Mouse (Mus musculus) CH12.LX (cell line): ENCODE results near the gene Atp1a4. TPM values are rescaled to one million over a fixed set of nuclear protein-coding genes. Genes with fewer than 3 reads are reported as not detected.
A peak's percentile ranks its signal among the peaks of the same experiment; 100 is the strongest.

Experiments used
- DNase-seq: peaks from one replicate; pipeline ENCODE4 v3.0.0-alpha.2; 2013; ENCODE audit errors: extremely low read depth
- H3K27ac ChIP-seq: 2 replicates; pipeline ENCODE4 v1.5.1; 2012; ENCODE audit warnings: low read depth, mild to moderate bottlenecking, control low read depth, moderate library complexity; ENCODE audit not compliant: insufficient read depth
- H3K27me3 ChIP-seq: replicated peaks from 2 replicates; pipeline ENCODE3; 2012; ENCODE audit warnings: inconsistent platforms
- H3K36me3 ChIP-seq, 2 experiments: replicated peaks in 1 of 2; 2 replicates each; pipeline versions ENCODE3 to v1.6.1; 2012; ENCODE audit warnings: inconsistent platforms in 1 of 2, low read length in 1 of 2, mild to moderate bottlenecking in 1 of 2, mixed read lengths in 1 of 2, moderate library complexity in 1 of 2; ENCODE audit not compliant: control insufficient read depth in 1 of 2, insufficient read depth in 1 of 2
- H3K4me1 ChIP-seq, 2 experiments: 2 replicates each; pipeline ENCODE4 v1.6.1; 2012; ENCODE audit warnings: inconsistent platforms in 1 of 2, moderate library complexity in 1 of 2; ENCODE audit not compliant: insufficient read depth in 2 of 2, control insufficient read depth in 1 of 2
- H3K4me2 ChIP-seq: 2 replicates; pipeline ENCODE4 v1.6.1; 2012; ENCODE audit warnings: low read depth, mild to moderate bottlenecking, control low read depth; ENCODE audit not compliant: poor library complexity, insufficient read depth, severe bottlenecking
- H3K4me3 ChIP-seq, 3 experiments: fragments of 150-350 bp in 1 of 3; sonication (generic) in 1 of 3; replicated peaks in 1 of 3; 2 replicates each; pipeline versions ENCODE3 to v1.5.1; 2011 to 2012; ENCODE audit warnings: low read depth in 2 of 3, low read length in 2 of 3, mild to moderate bottlenecking in 2 of 3, moderate library complexity in 2 of 3, control low read depth in 1 of 3, improper control_type of control experiment in 1 of 3, inconsistent platforms in 1 of 3, mixed read lengths in 1 of 3; ENCODE audit not compliant: poor library complexity in 1 of 3
- H3K79me2 ChIP-seq: replicated peaks from 2 replicates; pipeline ENCODE4 v1.6.1; 2012; ENCODE audit warnings: mild to moderate bottlenecking, moderate library complexity; ENCODE audit not compliant: control insufficient read depth, poor library complexity, insufficient read depth, severe bottlenecking; ENCODE audit errors: extremely low read depth
- H3K9ac ChIP-seq: 2 replicates; pipeline ENCODE4 v1.6.1; 2012; ENCODE audit warnings: low read depth, mild to moderate bottlenecking, control low read depth, moderate library complexity; ENCODE audit not compliant: insufficient read depth
- H3K9me3 ChIP-seq: replicated peaks from 2 replicates; pipeline ENCODE3; 2012; ENCODE audit warnings: low read length, inconsistent platforms, mixed read lengths
- CHD1 ChIP-seq: IDR thresholded peaks from 2 replicates; pipeline ENCODE4 v1.6.1; 2012; ENCODE audit warnings: low read depth, low read length, improper control_type of control experiment, inconsistent platforms
- CHD2 ChIP-seq: IDR thresholded peaks from 2 replicates; pipeline ENCODE4 v1.6.1; 2011; ENCODE audit warnings: low read length, improper control_type of control experiment
- EP300 ChIP-seq: IDR thresholded peaks from 2 replicates; pipeline ENCODE4 v1.6.1; 2011; ENCODE audit warnings: low read length, improper control_type of control experiment
- HCFC1 ChIP-seq: IDR thresholded peaks from 2 replicates; pipeline ENCODE4 v1.6.1; 2012; ENCODE audit warnings: low read depth, mild to moderate bottlenecking, inconsistent platforms, low read length, improper control_type of control experiment
- MAX ChIP-seq: IDR thresholded peaks from 2 replicates; pipeline ENCODE4 v1.6.1; 2011; ENCODE audit warnings: low read length, improper control_type of control experiment
- MAZ ChIP-seq: IDR thresholded peaks from 2 replicates; pipeline ENCODE4 v1.6.1; 2012; ENCODE audit warnings: low read depth, mild to moderate bottlenecking, inconsistent platforms, low read length, improper control_type of control experiment, moderate library complexity
- MEF2A ChIP-seq: IDR thresholded peaks from 2 replicates; pipeline ENCODE4 v1.6.1; 2014; ENCODE audit warnings: low read depth, mild to moderate bottlenecking, inconsistent platforms, low read length, improper control_type of control experiment, borderline replicate concordance
- MXI1 ChIP-seq: IDR thresholded peaks from 2 replicates; pipeline ENCODE4 v1.6.1; 2011; ENCODE audit warnings: mild to moderate bottlenecking, low read depth, low read length, improper control_type of control experiment
- MYC ChIP-seq: IDR thresholded peaks from 2 replicates; pipeline ENCODE4 v1.6.1; 2011; ENCODE audit warnings: low read depth, mild to moderate bottlenecking, improper control_type of control experiment, low read length
- NELFE ChIP-seq: IDR thresholded peaks from 2 replicates; pipeline ENCODE4 v1.6.1; 2011; ENCODE audit warnings: low read depth, low read length, improper control_type of control experiment
- NRF1 ChIP-seq: IDR thresholded peaks from 2 replicates; pipeline ENCODE4 v1.6.1; 2014; ENCODE audit warnings: low read depth, mild to moderate bottlenecking, inconsistent platforms, low read length, improper control_type of control experiment, moderate library complexity
- POLR2A ChIP-seq: IDR thresholded peaks from 2 replicates; pipeline ENCODE4 v1.6.1; 2011; ENCODE audit warnings: low read depth, mild to moderate bottlenecking, improper control_type of control experiment, low read length
- POLR2AphosphoS2 ChIP-seq: IDR thresholded peaks from 2 replicates; pipeline ENCODE4 v1.6.1; 2011; ENCODE audit warnings: low read depth, low read length, improper control_type of control experiment
- RCOR1 ChIP-seq: conservative IDR thresholded peaks from 2 replicates; pipeline ENCODE4 v1.6.1; 2012; ENCODE audit warnings: low read depth, mild to moderate bottlenecking, inconsistent platforms, low read length, improper control_type of control experiment
- SIN3A ChIP-seq: IDR thresholded peaks from 2 replicates; pipeline ENCODE4 v1.6.1; 2012; ENCODE audit warnings: low read length, improper control_type of control experiment, inconsistent platforms
- SMC3 ChIP-seq: IDR thresholded peaks from 2 replicates; pipeline ENCODE4 v1.6.1; 2011; ENCODE audit warnings: low read depth, low read length, improper control_type of control experiment
- TCF12 ChIP-seq: IDR thresholded peaks from 2 replicates; pipeline ENCODE4 v1.6.1; 2014; ENCODE audit warnings: low read depth, mild to moderate bottlenecking, inconsistent platforms, low read length, improper control_type of control experiment
- USF2 ChIP-seq: conservative IDR thresholded peaks from 2 replicates; pipeline ENCODE4 v1.6.1; 2011; ENCODE audit warnings: low read depth, low read length, improper control_type of control experiment
- ZMIZ1 ChIP-seq: IDR thresholded peaks from 2 replicates; pipeline ENCODE4 v1.6.1; 2012; ENCODE audit warnings: low read depth, mild to moderate bottlenecking, inconsistent platforms, low read length, improper control_type of control experiment
- dilution Hi-C: fragments of 300-500 bp; cut with MboI; formaldehyde crosslinking; loops from 2 replicates; pipeline ENCODE4 v1.14.3; 2020; ENCODE audit warnings: low sequenced_read_pairs; ENCODE audit not compliant: extremely low pct_unique_long_range_greater_than_20kb, extremely low pct_ligation_motif_present
- in situ Hi-C: fragments of 300-500 bp; cut with MboI; formaldehyde crosslinking; loops from 3 replicates; pipeline ENCODE4 v1.14.3; 2019; ENCODE audit warnings: low sequenced_read_pairs, low pct_ligation_motif_present, low pct_unique_long_range_greater_than_20kb, mixed read lengths
- polyA plus RNA-seq: library from polyadenylated mRNA; unstranded; fragments of >175 nt; gene quantifications from 2 replicates; pipeline ENCODE4 v1.2.1, GENCODE M21; 2012; ENCODE audit warnings: low read depth; ENCODE audit not compliant: insufficient read length
- total RNA-seq, 2 experiments: library from RNA; depleted of rRNA; stranded (reverse); fragments of 300-350 nt in 1 of 2; fragments of >200 nt in 1 of 2; gene quantifications; 2 replicates each; pipeline ENCODE4 v1.2.3; 2012 to 2014

Atp1a4 gene
- total and polyA plus RNA-seq, 3 experiments, result not detected

GRCm38 (mm10) chr1:172204814-172205740 lies 53.1 kb downstream of the Atp1a4 start:
- Histone ChIP-seq H3K4me2 (peak overlapping the region; percentile 79), H3K4me3 (peak overlapping the region in 2 of 3 experiments; percentile 78 to 81), H3K9ac (peak overlapping the region; percentile 83), H3K27me3 (no peaks in the 10 kb centered on the region), H3K4me1 (peaks cover 20 to 58% of the 10 kb centered on the region in 2 experiments), H3K36me3 (peaks cover 18 to 50% of the 10 kb centered on the region in 2 experiments), H3K27ac (no peak overlapping the region), H3K9me3 (no peaks in the 10 kb centered on the region), H3K79me2 (peaks cover 5% of the 10 kb centered on the region; the same call in 1 of the 2 replicates)
- TF ChIP-seq NELFE (no peak), SIN3A (no peak), USF2 (no peak), MYC (no peak), POLR2AphosphoS2 (no peak), MAX (no peak), POLR2A (no peak), SMC3 (no peak), NRF1 (no peak), RCOR1 (no peak), MAZ (no peak), MEF2A (no peak), EP300 (no peak), HCFC1 (no peak), MXI1 (no peak)
- DNase-seq, result no peak
- dilution Hi-C loops, result no loop called here
- in situ Hi-C loops, result no loop called here

GRCm38 (mm10) chr1:172204033-172204813 lies 54.0 kb downstream of the Atp1a4 start:
- no peak for TF ChIP-seq USF2
- TF ChIP-seq MAZ, result no peak
- no peak for TF ChIP-seq CHD1
- TF ChIP-seq TCF12, result no peak
- TF ChIP-seq SIN3A, result no peak
- TF ChIP-seq HCFC1, result no peak
- no peak for TF ChIP-seq SMC3
- TF ChIP-seq ZMIZ1, result no peak
- TF ChIP-seq CHD2, result no peak
- no peak for TF ChIP-seq MYC
- Histone ChIP-seq H3K36me3 (peaks cover 27 to 58% of the 10 kb centered on the region in 2 experiments), H3K9me3 (no peaks in the 10 kb centered on the region), H3K27me3 (no peaks in the 10 kb centered on the region), H3K9ac (no peak overlapping the region), H3K4me3 (no peak overlapping the region), H3K27ac (no peak overlapping the region), H3K4me2 (no peak overlapping the region), H3K79me2 (peaks cover 5% of the 10 kb centered on the region; the same call in 1 of the 2 replicates), H3K4me1 (peaks cover 23 to 66% of the 10 kb centered on the region in 2 experiments)
- dilution Hi-C loops (no loop called here), in situ Hi-C loops (no loop called here)
- DNase-seq, result no peak
